Mouse (Mus musculus): ENCODE measurements at regions not wholly inside any gene's neighbourhood (a gene's known extent, or its start where the extent isn't known, plus 50 kb on each side); places are given as distances from the start of the nearest gene placed in this dataset.

DNA sequence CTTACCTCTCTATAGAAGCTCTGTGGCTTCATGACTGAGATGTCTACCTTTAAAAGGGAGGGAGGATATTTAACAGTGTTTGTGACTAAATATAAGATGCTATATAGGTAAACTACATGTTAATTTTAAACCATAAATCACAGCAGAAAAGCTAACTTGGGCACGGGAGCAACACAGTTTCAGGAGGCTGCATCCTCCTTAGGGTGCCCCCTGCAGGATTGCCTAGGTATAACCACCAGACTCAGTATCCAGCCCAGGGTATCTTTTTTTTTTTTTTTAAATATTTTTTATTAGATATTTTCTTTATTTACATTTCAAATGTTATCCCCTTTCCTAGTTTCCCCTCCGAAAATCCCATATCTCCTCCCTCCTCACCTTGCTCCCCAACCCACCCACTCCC, 91.6 kb upstream of the Wars2 start:
- H3K27ac ChIP-seq (ENCODE audit: low read length): no peak overlapping the region
- H3K9ac ChIP-seq (ENCODE audit: low read depth, low read length): no peak overlapping the region
- H3K36me3 ChIP-seq (ENCODE audit: control insufficient read depth, insufficient read depth, low read length): no peaks in the 10 kb centered on the region
- 61% methylated on average over 2 of the region's 2 CpGs for WGBS
- no peak overlapping the region for H3K4me3 ChIP-seq (ENCODE audit: low read depth, low read length)
- H3K9me3 ChIP-seq (replicated peaks; ENCODE audit: control insufficient read depth, low read length, poor library complexity, severe bottlenecking): no peaks in the 10 kb centered on the region
- no peaks in the 10 kb centered on the region for H3K4me1 ChIP-seq (ENCODE audit: control insufficient read depth, insufficient read depth, low read length)
- no peak for ATAC-seq
- H3K27me3 ChIP-seq (ENCODE audit: control insufficient read depth, insufficient read depth, low read depth, low read length): no peaks in the 10 kb centered on the region
- H3K4me2 ChIP-seq (ENCODE audit: low read length): no peak overlapping the region

GRCm38 (mm10) chr3:99052176-99052575, 88.7 kb upstream of the Wars2 start:
- Histone ChIP-seq H3K27me3 (ENCODE audit: control insufficient read depth, insufficient read depth, low read depth, low read length) (no peaks in the 10 kb centered on the region), H3K4me2 (ENCODE audit: low read length) (no peak overlapping the region), H3K9ac (ENCODE audit: low read depth, low read length) (no peak overlapping the region), H3K9me3 (replicated peaks; ENCODE audit: control insufficient read depth, low read length, poor library complexity, severe bottlenecking) (no peaks in the 10 kb centered on the region), H3K4me1 (ENCODE audit: control insufficient read depth, insufficient read depth, low read length) (no peaks in the 10 kb centered on the region), H3K36me3 (ENCODE audit: control insufficient read depth, insufficient read depth, low read length) (no peaks in the 10 kb centered on the region), H3K4me3 (ENCODE audit: low read depth, low read length) (no peak overlapping the region), H3K27ac (ENCODE audit: low read length) (no peak overlapping the region)
- 76% methylated on average over 4 of the region's 4 CpGs for WGBS
- no peak for ATAC-seq

DNA sequence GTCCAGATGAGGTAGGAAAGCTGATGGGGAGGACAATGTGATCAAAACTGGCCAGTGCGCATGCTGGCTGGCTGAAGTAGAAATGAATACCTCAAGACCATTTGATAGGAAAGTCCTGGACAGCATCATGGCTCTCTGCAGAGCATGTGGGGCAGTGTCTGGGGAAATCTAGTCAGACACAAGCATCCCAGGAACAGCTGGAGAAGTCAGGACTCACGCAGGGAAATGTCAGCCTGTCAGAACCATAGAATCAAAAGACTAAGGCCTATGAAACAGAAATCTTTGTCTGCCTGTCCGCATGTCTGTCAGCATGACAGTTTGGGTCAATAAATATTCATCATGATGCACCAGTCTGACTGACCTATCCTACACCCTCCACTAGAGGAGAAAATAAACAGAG, 73.7 kb upstream of the Wars2 start:
- H3K4me3 ChIP-seq (ENCODE audit: low read depth, low read length): no peak overlapping the region
- no peaks in the 10 kb centered on the region for H3K27me3 ChIP-seq (ENCODE audit: control insufficient read depth, insufficient read depth, low read depth, low read length)
- H3K36me3 ChIP-seq (ENCODE audit: control insufficient read depth, insufficient read depth, low read length): no peaks in the 10 kb centered on the region
- ATAC-seq: no peak
- no peaks in the 10 kb centered on the region for H3K9me3 ChIP-seq (replicated peaks; ENCODE audit: control insufficient read depth, low read length, poor library complexity, severe bottlenecking)
- 81% methylated on average over 3 of the region's 3 CpGs for WGBS
- H3K4me1 ChIP-seq (ENCODE audit: control insufficient read depth, insufficient read depth, low read length): no peaks in the 10 kb centered on the region
- H3K27ac ChIP-seq (ENCODE audit: low read length): no peak overlapping the region
- no peak overlapping the region for H3K9ac ChIP-seq (ENCODE audit: low read depth, low read length)
- H3K4me2 ChIP-seq (ENCODE audit: low read length): no peak overlapping the region
